Mouse (Mus musculus) 3T3-L1 (cell line): ENCODE measurements around the gene Hck.

ENCODE experiments used
- DNase-seq: peaks from one replicate; pipeline ENCODE4 v3.0.0-alpha.2; 2015; ENCODE audit warnings: low read depth, low spot score

Hck gene

GRCm38 (mm10) chr2:153108313-153109264 lies at the start of gene Hck:
Gene Hck (plus strand): TSS chr2:153108468.
- DNase-seq: no peak

- DNase-seq: no peak
Observed at GRCm38 (mm10) chr2:153060216-153060615, 48.1 kb upstream of the Hck start.

- no peak for DNase-seq
Observed at GRCm38 (mm10) chr2:153063394-153063793, 44.9 kb upstream of the Hck start.

- no peak for DNase-seq
Observed at GRCm38 (mm10) chr2:153064190-153064970, 43.9 kb upstream of the Hck start.

GRCm38 (mm10) chr2:153065747-153066508 lies 42.3 kb upstream of the Hck start, which contains the start of gene Ccm2l:
Gene Ccm2l (plus strand): TSS chr2:153065955.
- no peak for DNase-seq

- DNase-seq: no peak
Observed at GRCm38 (mm10) chr2:153066991-153067390, 41.3 kb upstream of the Hck start.

GRCm38 (mm10) chr2:153070762-153071490 lies 37.3 kb upstream of the Hck start:
- no peak for DNase-seq

GRCm38 (mm10) chr2:153071491-153072184 lies 36.6 kb upstream of the Hck start:
- DNase-seq: no peak

- no peak for DNase-seq
Observed at GRCm38 (mm10) chr2:153074651-153075050, 33.6 kb upstream of the Hck start.

- DNase-seq: no peak
Observed at GRCm38 (mm10) chr2:153075961-153076360, 32.3 kb upstream of the Hck start.

- DNase-seq: peak; percentile 97
Observed at GRCm38 (mm10) chr2:153080841-153081523, 27.3 kb upstream of the Hck start.

GRCm38 (mm10) chr2:153081866-153082265 lies 26.4 kb upstream of the Hck start:
- no peak for DNase-seq

- no peak for DNase-seq
Observed at GRCm38 (mm10) chr2:153083275-153083674, 25.0 kb upstream of the Hck start.

- no peak for DNase-seq
Observed at GRCm38 (mm10) chr2:153083824-153084223, 24.4 kb upstream of the Hck start.

GRCm38 (mm10) chr2:153084261-153084976 lies 23.8 kb upstream of the Hck start:
- no peak for DNase-seq

GRCm38 (mm10) chr2:153085556-153085955 lies 22.7 kb upstream of the Hck start:
- no peak for DNase-seq

- DNase-seq: no peak
Observed at GRCm38 (mm10) chr2:153086166-153086565, 22.1 kb upstream of the Hck start.

- no peak for DNase-seq
Observed at GRCm38 (mm10) chr2:153087091-153087490, 21.2 kb upstream of the Hck start.

- DNase-seq: no peak
Observed at GRCm38 (mm10) chr2:153089316-153089715, 19.0 kb upstream of the Hck start.
